Mouse (Mus musculus): Measurements from ENCODE around the gene Fabp1.

Fabp1 gene

DNA sequence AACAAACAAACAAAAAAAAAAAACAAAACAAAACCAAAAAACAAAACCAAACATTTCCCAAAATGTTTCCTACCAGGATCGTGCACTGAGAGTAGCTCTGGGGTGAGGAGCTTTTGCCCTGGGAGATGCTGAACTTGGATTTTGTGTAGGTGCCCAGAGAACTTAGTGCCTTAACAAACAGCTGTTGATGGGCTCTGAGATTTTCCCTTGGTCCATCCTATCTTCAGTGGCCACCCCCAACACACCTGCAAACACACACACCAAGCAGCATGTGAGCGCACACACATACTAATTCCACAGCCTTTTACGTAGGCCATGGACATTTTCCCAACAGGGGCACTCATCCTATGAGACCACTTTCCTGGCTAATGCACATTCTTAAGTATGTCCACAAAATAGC is 12.8 kb downstream of the Fabp1 start:
- DNase-seq = no peak

DNA sequence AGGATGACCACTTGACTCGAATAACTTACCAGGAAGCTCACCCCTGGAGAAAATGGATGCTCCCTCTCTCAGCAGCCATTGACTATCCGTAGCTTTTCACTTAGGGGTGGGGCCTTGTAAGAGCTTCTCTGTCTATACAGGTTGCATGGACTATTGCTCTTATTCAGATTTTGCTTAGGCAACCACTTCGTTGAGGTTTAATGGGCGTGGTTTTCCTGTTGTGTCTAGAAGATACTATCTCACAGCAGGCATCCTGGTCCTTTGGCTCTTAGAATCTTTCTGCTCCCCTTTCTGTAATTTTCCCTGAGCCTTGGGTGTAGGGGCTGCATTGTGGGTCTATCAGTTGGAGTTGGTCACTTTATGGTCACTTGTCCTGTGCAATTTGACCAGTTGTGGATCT is 21.9 kb downstream of the Fabp1 start:
- no peak for DNase-seq

DNA sequence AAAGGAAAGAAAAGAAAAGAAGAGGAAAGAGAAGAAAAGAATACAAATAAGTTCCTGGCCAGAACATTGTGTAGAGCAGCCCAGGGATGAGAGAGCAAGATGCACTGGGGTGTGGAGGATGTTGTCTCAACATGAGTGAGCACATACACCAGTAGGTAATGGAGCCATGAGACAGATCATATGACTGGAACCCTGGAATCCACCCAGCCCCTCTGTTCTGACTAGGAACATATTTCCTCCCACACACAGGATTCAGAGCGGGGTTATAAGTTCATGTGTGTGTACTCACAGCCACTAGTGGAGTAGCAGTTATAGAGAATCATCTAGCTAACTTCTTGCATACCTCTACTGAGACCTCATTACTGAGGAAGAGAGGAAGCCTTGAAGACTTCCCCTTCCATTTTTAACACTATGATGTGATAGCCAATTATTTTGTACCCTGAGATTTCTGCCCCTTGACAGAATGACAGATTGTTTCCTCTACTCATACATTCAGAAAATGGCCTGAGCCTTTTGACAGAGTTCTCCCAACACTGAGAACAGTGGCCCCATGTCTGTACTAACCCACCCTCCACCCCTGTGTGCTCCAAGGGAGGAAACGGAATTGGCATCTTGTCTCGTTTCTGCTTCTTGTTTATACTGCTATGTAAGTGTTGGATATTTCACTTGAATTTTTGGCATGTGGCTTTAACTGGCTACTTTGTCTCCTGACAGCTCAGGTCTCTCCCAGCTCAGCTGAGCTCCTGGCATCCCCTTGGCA is 24.7 kb downstream of the Fabp1 start:
- no peak for DNase-seq

DNA sequence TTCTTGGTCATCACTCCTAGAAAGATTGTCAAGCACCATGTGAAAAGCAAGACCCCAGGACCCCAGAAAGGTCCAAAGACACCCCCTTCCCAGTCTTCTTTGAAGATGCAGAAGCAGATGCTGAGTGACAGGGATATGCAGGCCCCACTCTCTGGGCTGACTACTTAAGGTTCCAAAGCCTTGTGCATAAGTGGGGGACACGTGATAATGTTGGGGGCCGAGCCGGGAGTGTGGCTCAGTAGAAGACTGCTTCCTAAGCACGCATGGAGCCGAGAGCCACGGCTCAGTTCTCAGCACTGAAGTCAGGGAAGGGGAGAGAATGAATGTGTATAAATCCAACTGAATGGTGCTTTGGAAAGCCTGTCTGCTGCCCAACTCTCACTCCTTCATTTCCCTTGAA is 26.9 kb downstream of the Fabp1 start:
- no peak for DNase-seq

DNA sequence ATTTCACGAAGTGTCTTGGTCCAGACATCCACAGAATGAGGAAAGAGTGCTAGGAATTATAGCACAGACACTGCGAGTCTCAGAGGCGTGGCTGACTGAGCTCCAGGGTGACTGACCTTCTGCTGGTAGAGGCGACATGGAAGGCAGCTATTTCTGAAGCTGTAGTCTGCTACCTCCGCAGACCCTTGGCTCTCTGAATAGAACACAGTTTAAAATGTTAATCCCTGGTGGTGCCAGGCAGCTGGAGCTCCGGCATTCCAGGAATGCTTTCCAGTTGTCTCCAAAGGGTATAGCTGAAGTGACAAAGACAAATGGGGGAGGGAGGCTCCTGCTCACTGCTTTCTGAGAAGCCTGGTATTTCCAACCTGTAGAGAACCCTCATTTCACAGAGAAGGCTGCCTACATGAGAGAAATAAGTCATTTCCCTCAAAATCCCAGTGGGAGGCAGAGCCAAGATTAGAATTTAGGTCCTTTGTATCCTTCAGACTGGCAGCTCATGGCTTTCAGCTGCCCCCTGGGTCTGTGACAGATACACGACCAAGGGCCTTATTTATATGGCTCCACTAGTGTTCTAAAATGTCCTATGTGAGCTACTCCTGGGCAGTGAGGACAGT is 27.6 kb downstream of the Fabp1 start:
- no peak for DNase-seq

DNA sequence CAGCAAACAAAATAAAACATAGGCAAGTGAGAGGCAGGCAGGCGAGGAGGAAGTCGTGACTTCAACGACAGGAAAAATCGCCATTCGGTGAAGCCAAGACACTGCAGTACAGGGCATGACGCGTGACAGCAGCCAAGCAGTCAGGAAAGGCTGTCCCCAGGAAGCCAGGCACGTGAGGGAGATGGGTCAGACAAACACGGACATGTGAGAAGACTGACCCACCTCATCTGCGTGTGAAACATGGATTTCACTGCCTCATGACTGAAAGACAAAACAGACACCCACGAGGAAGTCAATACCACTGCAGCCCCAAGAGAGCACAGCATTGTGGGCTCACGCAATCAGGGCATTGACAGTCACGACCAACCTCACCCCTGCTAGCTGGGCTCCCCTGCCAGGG is 35.5 kb downstream of the Fabp1 start:
- no peak for DNase-seq

DNA sequence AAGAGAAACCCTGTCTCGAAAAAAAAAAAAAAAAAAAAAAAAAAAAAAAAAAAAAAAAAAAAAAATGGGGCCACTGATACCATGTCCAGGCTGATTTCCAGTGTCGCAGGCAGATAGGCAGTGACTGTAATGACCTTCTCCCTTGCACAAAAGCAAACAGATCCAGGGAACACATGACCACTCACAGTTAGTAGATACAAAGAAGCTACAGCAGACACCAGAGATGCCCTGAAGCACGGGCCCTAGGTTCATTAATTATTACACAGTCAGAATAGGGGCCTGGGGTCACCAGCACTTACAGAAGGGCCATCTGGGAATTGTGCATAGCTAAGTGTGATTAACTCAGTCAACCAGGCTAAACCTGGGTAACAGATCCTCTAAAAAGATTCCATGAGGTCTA is 36.3 kb downstream of the Fabp1 start:
- DNase-seq = no peak

DNA sequence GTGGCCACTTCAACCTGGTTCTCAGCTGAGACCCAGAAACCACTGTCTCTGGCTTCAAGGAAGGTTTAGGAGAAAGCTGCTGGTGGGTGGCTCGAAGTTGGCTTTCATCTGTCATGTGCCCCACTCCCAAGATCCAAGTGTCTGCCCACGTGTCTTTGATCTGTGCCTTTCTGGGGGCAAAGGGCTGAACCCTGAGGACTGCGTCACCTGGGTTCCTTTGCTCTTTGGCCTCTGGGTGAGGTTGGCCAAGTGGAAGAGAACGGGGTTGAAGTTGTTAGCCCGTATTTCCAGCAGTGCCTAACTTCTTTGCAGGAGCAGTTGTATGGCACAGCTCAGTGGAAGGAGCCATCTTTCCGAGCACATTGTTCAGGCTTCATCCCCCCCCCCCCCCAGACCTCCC is 36.9 kb downstream of the Fabp1 start:
- no peak for DNase-seq

DNA sequence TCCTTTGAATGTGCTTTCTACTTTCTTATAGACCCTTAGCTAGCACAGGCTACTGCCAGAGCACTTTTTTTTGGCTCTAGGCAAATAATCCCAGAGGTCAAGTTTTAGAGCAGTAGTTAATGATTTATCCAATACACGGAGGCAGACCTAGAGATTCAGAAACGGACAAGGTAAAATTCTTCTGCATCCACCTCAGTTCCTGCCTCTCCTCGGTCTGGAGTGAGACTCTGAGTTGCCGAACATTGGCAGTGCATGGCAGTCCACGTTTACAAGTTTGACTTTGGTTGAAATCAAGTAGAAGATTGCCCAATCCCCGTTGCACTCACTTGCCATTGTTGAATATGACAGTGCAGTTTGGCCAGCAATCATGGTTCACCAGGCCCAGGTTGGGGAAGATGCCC is 37.4 kb downstream of the Fabp1 start:
- DNase-seq = no peak

DNA sequence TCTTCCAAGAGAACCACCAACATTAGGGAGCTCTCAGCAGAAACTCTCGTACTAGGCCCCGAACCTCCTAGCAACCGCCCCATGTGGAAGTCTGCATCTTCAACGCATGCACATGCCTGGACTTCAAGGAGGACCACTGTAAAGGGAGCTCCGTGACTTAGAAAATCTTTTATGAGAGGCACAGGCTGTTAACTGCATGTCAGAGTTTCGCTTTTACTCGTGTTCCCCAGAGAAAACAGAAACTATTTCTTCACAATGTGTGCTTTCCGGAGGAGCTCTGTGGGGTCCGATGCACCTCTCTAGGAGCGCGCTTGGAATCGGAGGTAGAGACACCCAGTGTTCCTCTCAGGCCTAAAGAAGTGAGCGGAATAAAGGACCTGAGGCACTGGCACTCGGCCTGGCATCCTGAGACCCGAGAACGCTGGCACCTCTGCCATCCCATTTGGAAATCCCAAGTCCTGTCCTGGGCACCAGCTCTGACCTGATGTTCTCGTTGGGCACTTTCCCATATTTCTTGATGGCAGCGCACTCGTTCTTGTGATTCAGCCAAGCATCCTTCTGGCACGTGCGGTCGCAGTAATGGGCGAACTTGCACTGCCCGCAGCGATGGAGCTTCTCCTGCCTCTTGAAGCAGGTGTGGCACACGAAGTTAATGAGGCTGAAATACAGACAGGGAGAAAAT is 39.6 kb downstream of the Fabp1 start:
- no peak for DNase-seq

DNA sequence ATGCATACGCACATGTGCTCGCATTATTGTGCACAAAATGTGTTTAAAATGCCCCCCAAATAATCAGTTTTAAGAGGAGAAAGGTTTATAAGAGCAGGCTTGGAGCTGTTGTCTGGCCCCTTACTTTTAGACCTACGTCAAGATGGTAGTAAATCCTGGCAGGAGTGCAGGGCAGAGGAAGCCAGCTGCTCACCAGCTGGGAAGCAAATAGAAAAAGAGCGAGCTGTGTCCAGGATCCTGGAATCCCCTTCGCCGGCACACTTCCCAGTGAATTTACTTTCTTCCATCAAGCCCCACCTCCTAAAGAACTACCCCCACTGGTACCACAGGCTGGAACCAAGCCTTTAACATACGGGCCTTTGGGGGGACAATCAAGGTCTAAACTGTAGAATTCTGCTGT is 41.2 kb downstream of the Fabp1 start:
- no peak for DNase-seq

DNA sequence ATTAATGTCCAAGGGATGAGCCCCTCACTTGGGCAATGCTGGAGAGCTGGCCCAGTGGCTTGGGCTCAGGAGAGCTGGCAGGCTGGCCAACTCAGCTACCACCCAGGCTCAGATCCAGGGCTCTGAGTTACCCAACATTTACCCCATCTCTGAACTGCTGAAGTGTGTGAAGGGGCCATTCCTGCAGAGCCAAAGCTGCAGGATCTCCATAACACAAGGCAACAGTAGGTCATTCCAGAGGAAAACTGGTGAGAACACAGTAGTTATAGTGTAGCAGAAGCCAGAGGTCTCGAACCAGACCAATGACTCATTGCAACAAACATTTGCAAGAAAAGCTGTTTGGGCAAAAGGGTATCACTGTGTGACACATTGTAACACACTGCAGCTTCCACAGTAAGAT is 43.2 kb downstream of the Fabp1 start:
- no peak for DNase-seq

DNA sequence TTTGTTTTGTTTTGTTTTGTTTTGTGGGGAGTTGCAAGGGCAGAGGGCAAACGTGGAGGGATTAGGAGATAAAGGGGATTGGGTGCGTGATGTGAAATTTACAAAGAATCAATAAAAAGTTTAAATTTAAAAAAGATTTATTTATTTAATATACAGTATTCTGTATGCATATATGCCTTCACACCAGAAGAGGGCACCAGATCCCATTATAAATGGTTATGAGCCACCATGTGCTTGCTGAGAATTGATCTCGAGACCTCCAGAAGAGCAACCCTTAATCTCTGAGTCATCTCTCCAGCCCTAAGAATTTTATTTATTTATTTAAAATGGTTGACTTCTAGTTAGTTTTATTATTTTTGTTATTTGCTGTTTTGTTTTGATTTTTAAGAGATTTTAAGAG is 43.6 kb downstream of the Fabp1 start:
- no peak for DNase-seq

DNA sequence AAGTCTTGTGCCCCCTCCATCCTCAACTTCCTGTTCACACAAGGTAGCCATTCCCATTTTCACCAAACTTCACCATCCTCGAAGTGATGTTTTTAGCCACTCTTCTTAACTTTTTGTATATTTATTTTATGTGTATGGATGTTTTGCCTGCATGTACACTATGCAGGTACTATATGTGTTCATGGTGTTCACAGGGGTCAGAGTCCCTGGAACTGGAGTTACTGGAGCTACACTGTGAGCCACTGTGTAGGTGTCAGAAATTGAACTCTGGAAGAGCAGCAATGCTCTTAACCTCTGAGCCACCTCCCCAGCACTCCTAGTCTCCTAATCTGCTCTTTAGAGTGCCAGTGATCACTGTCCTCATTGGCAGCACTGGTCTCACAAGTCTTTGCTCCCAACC is 48.8 kb downstream of the Fabp1 start:
- DNase-seq = no peak

DNA sequence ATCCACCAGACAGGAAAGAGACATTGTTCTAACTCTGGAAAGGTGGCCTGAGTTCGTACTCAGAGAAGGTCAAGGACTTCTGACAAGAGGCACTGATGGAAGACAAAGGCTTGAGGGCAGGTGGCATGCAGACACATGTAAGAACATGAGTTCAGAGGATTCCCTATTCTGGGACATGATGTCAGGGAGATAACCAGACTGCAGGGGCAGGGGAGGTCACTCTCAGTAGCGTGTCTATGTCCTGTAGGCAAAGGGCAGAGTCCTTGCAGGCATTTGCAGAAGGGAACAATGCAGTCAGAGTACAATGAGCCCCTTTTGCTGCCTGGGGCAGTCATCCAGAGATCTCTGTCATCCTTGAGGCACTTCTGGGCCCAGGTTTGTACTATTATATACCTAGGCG is 50.0 kb downstream of the Fabp1 start:
- no peak for DNase-seq

DNA sequence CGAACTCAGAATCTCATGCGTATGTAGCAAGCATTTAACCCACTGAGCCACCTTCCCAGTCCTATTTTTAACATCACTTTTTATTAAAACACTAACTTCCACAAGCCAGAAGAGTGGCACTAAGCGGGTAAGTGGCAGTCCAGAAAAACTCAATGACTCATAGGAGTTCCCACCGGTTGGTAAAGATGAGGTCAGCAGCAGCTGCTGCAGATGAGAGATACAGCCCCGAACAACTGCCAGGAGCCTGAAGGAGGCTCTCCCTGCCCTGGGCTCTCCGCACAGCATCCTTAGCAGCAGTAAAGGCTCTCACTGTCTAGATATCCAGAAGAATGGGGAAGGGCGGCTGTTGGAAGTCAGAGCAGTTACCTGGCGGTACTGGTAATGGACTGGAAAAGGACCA is 51.3 kb downstream of the Fabp1 start:
- no peak for DNase-seq

DNA sequence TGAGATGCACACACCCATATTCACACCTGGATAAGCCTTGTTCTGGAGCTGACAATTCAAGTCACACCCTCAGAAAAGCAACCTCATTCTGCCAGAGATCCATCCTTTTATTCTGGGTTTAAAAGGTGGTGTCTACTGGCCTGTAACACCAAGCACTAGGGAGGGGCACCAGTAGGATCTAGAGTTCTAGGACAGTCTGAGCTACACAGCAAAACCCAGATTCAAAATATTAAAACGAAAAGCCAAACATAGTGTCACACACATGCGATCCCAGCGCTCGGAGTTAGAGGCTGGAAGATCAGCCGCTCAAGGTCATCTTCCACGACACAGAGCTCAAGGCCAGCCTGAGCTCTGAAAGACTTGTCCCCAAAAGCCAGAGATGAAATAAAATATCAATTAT is 54.8 kb downstream of the Fabp1 start:
- no peak for DNase-seq
